Mouse (Mus musculus) monocyte, adult 2 months (primary cell): ENCODE results near the gene Akt2.
"Not testable (repeated sequence)": the region's sequence is repeated elsewhere in the genome, so short reads cannot be mapped to it uniquely, and the experiment has no call there.

Source experiments
- DNase-seq, 2 experiments: peaks; one replicate each; pipeline ENCODE4 v3.0.0; 2022; ENCODE audit warnings: low spot score in 2 of 2, low read depth in 1 of 2

The Akt2 gene

GRCm38 (mm10) chr7:27612940-27613339, 21.6 kb downstream of the Akt2 start:
- DNase-seq = no peak

DNA sequence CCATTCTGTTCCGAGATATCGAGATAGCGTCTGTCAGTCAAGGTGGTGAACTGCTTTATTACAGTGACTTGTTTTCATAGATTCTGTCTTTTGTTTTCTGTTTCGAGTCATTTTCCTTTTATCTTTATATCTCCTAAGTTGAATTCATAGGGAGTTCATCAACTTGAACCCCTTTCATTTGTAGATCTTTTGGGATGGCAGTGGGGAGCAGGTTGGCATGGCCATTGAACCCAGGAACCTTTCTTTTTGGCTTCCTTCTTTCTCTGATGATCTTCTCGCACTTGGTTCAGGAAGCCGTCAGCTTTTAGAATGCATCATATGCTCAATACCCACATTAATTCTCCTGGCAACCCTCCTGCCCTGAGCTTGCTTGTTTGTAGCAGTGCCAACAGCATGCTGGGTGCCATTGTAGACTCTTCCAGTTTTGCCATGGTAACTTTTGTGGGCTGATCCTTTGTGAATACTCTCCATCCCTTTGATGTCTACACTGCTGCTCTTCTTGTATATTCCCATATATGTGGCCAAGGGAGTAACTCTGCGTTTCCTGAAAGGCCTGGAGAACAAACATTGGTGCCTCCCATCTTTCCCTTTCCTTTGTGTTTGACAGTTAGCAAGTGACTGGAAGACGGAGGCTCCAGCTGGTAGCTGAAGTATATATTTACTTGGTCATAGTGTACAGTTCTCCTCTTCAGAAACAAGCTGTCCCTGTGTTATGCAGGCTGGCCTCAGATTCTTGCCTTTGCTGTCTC, 22.6 kb downstream of the Akt2 start:
- no peak for DNase-seq

DNA sequence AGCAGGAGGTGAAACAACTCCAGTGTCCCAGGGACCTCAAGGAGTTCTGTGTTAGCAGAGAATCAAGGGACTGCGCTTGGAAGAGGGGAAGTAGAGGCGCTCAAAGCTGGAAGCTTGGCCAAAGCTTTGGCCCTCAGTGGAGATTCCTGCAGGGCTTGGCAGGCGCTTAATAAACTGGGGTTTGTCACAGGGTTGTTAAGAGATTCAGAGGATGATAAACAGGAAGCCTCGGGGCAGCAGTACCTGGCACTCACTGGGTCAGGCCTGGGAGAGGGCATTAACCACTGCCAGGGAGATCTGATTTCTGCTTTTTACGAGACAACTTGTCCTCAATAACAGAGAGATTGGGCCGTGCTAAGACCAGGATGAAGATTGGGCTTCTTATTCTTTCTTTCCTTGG, 29.7 kb downstream of the Akt2 start:
- DNase-seq = no peak

GRCm38 (mm10) chr7:27622234-27622633, 30.9 kb downstream of the Akt2 start:
- no peak for DNase-seq

- DNase-seq = no peak
These were observed 33.6 kb downstream of the Akt2 start for GRCm38 (mm10) chr7:27624967-27625366.

GRCm38 (mm10) chr7:27627707-27628106, 36.4 kb downstream of the Akt2 start:
- DNase-seq = no peak

DNA sequence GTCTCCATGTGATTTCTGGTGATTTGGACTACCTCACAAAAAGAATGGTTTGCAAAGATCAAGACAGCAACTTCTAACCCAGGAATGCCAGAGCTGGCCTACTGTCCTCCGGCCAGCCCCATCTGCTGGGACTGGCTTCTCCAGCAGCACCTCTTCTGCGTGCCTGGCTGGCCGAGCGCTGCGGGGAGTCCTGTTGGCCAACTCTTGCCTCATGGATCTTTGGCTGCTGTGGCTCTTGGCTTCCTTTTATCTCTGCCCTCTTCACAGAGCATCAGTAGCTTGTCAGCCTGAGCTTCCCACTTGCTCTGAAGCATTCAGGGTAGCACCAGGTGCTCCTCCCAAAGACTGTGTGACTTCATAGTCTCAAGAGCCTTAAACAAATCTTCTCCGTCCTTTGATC, 36.8 kb downstream of the Akt2 start:
- DNase-seq = no peak

- DNase-seq = not testable (repeated sequence)
These were observed 37.5 kb downstream of the Akt2 start for GRCm38 (mm10) chr7:27628816-27629215.

DNA sequence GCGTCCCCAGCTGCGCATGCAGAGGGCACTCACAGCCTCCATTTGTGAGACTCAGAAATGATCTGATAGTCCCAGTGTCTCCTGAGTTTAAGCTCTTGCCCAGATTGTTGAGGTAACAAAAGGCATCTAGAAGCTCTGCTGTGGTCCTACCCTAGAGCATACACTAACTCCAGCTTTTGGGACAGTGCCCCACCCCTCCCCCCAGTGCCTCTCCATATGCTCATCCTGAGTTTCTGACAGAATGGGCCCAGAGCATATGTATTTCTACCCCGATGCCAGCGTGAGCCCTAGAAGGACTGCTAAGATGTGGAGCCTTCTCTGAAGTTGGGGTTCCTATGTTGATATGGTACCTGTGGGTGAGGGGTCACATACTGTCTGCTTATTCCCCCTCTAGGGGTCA, 40.1 kb downstream of the Akt2 start:
- DNase-seq = no peak

DNA sequence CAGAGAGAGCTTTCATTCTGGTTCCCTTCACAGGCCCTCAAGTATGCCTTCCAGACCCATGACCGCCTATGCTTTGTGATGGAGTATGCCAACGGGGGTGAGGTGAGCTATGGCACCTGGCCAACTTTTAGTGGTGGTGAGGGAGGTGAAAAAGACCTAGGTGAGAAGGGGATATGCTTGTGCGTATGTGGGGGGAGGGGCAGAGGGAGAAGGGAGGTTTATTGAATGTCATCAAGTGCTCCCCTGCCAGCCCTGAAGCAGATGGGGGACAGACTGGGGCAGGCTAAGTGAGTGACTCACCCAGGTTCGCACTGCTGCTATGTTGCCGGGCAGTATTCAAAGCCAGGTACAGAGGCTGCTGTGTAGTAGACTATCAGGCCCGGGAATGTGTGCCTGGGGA, 41.8 kb downstream of the Akt2 start:
- no peak for DNase-seq

- no peak for DNase-seq
These were observed 43.3 kb downstream of the Akt2 start for GRCm38 (mm10) chr7:27634691-27635090.

- not testable (repeated sequence) for DNase-seq
These were observed 43.7 kb downstream of the Akt2 start for GRCm38 (mm10) chr7:27635094-27635493.

GRCm38 (mm10) chr7:27644471-27644870, 53.1 kb downstream of the Akt2 start:
- no peak for DNase-seq

GRCm38 (mm10) chr7:27646516-27646915, 55.2 kb downstream of the Akt2 start:
- no peak for DNase-seq

DNA sequence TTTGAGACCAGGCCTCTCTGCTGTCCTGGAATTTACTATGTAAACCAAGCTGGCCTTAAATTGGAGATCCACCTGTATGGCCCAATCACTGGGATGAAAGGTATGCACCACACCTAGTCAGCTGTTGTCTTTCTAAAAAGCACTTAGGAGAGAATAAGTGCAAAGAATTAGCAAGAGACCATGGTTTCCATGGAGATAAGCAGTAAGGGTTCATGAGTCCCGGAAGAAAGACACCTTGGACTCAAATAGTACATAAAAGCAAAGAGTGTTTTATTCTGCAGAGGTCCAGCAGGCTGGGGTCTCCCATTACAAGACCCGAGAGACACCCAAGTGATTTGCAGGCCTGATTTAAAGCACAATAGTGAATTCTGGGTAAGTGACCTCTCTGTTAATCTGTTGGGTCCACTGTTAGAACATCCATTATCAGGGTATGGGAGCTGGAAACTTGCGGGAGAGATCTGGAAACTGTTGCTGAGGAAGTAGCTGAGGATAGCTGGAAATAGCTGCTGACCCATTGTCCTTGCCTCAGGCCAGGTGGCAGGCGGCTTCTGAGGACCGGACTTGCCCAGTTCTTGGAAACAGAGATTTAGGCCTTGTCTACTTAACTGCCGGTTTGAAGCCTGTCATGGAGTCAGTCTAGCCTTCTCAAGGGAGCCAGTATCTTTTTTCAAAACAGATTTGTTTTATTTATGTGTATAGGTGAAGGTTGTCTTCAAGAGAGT, 56.1 kb downstream of the Akt2 start:
- DNase-seq = no peak

- DNase-seq = no peak
These were observed 58.4 kb downstream of the Akt2 start for GRCm38 (mm10) chr7:27649723-27650122.

DNA sequence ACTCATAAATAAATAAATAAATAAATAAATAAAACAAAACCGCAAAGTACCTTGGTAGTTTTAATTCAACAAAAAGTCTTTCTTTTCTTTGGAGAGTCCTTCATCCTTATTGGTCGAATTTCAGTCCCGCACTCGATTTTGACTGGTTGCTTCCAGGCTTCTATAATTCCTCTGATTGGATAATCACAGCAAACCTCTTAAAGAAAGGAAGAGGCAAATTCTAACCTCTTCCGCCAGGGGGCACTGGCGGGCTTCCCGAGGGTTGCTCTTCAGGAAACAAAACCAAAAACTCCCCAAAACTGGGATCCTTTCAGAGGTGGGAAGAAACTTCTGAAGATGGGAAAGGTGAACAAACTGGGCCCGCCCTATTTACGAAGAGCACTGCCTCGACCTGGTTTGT, 59.6 kb downstream of the Akt2 start:
- DNase-seq = peak in 1 of 2 experiments; percentile 43

DNA sequence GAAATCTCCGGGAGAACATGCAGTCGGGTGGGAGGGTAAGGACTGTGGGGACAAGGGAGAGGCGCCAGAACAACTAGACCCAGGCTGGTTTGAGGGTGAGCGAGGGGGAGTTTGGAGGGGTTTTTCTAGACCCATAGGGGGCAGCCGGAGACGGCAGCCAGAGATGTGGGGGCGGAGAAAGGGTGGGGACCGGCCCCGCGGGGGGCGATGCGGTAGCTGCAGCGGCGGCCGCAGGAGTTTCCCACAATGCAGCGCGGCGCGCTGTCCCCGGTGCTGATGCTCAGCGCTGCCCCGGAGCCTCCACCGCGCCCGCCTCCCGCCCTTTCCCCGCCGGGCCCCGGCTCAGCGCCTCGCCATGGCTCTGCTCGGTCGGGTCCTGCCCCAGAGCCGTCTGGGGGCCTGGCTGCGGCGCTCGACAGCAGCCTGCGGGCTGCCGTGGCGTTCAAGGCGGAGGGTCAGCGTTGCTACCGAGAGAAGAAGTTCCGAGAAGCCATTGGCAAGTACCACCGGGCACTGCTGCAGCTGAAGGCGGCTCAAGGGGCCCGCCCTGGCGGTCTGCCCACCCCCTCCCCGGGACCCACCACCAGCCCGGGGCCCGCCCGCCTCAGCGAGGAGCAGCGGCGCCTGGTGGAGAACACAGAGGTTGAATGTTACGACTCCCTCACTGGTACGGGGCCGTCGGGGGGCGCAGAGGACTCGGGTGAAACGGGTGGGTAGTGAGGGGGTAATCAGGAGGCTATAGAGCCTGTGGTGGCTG, 62.5 kb downstream of the Akt2 start, which contains the start of gene Ttc9b:
Ttc9b (plus strand) TSS at position 235 of the 757 bp plus-strand sequence.
- DNase-seq = no peak

DNA sequence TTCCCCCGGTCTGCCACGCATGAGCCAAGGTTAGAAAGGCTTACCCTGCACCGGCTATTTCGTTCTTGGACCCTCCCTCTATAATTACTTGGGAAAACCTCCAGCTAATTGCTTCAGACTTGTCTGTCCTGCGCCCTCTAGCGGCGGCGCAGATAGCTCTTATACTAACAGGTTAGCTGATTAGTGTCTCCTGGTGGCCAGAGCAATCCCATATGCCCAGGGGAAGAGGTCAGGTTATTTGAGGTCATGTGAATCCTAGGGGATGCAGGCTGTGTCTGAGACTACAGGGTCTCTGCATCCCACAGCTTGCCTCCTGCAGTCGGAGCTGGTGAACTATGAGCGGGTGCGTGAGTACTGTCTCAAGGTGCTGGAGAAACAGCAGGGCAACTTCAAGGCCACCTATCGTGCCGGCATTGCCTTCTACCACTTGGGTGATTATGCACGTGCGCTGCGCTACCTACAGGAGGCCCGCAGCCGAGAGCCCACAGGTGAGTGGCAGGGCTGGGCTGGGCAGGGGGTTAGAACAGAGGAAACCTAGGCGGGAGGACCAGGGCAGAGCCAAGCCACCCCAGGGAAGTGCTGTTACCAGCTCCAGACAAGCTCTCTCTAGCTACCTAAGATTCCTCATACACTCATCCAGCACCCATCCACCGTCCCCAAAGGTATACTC, 63.4 kb downstream of the Akt2 start:
- DNase-seq = no peak

GRCm38 (mm10) chr7:27655545-27655944, 64.2 kb downstream of the Akt2 start:
- no peak for DNase-seq

DNA sequence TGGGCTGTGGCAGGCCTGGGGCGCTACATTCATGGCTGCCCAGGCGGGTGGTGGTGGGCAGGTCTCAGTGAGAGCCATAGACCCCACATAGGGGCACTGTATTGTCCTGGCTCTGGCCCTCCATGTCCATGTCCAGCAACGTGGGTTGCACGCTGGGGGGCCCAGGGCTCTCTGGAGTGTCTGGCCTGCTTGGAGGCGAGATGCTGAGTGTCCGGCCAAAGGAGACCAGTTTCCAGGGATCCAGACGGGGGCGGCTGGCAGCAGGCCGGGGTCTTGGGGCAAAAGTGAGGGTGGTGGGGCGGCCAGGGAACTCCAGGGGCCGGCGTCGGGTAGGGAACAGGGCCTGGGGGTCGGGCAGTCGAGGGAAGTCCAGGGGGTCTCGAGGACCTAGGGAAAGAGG, 65.2 kb downstream of the Akt2 start:
- no peak for DNase-seq
